Mouse (Mus musculus) heart, embryonic 15.5 days (tissue): Measurements from ENCODE around the gene Tcap. TPM values are rescaled to one million over a fixed set of nuclear protein-coding genes. Genes with fewer than 3 reads are reported as not detected.
A peak's percentile ranks its signal among the peaks of the same experiment; 100 is the strongest.

Experiments used
- ATAC-seq: fragments of 200-750 bp; cut with Nextera tagmentation; replicated peaks from 2 replicates; pipeline ENCODE4 v1.8.0; 2017; ENCODE audit warnings: low read depth, moderate TSS enrichment; ENCODE audit not compliant: insufficient number of reproducible peaks, insufficient read depth, low FRiP score
- H3K27ac ChIP-seq: fragments of 300-500 bp; sonication (generic); 2 replicates; pipeline ENCODE4 v1.5.1; 2015; ENCODE audit warnings: mild to moderate bottlenecking, inconsistent platforms
- H3K27me3 ChIP-seq: fragments of 300-500 bp; sonication (generic); 2 replicates; pipeline ENCODE4 v1.6.1; 2015; ENCODE audit warnings: inconsistent platforms
- H3K36me3 ChIP-seq: fragments of 300-500 bp; sonication (generic); 2 replicates; pipeline ENCODE4 v1.6.1; 2015; ENCODE audit warnings: mild to moderate bottlenecking, inconsistent platforms
- H3K4me1 ChIP-seq: fragments of 300-500 bp; sonication (generic); replicated peaks from 2 replicates; pipeline ENCODE4 v1.6.1; 2015; ENCODE audit warnings: inconsistent platforms
- H3K4me2 ChIP-seq: fragments of 300-500 bp; sonication (generic); 2 replicates; pipeline ENCODE4 v1.6.1; 2015; ENCODE audit warnings: inconsistent platforms, mild to moderate bottlenecking, moderate library complexity
- H3K4me3 ChIP-seq: fragments of 300-500 bp; sonication (generic); 2 replicates; pipeline ENCODE4 v1.5.1; 2015; ENCODE audit warnings: mild to moderate bottlenecking, inconsistent platforms
- H3K9ac ChIP-seq: fragments of 300-500 bp; sonication (generic); 2 replicates; pipeline ENCODE4 v1.6.1; 2015; ENCODE audit warnings: mild to moderate bottlenecking, inconsistent platforms
- H3K9me3 ChIP-seq: fragments of 300-500 bp; sonication (generic); replicated peaks from 2 replicates; pipeline ENCODE4 v1.6.1; 2016; ENCODE audit warnings: inconsistent platforms
- WGBS: fragments of 180-500 bp; shearing (Covaris S2); methylation state at CpG from one replicate; pipeline ENCODE4 v1.1.7; 2015; ENCODE audit warnings: mixed read lengths; 5-methylcytosine and 5-hydroxymethylcytosine counted together
- polyA plus RNA-seq: library from polyadenylated mRNA; unstranded; fragments of >200 nt; fragmentation: Nextera tagmentation; extraction: Ambion mirVana; gene quantifications from 2 replicates; pipeline ENCODE4 v1.2.1, GENCODE M21; 2015

Gene Tcap
- polyA plus RNA-seq, 1 experiment from 2014 or later = 158 TPM

- Histone ChIP-seq H3K9me3 (no peaks in the 10 kb centered on the region), H3K9ac (peak overlapping the region; percentile 49), H3K27ac (peak overlapping the region; percentile 89), H3K4me1 (peaks cover 57% of the 10 kb centered on the region), H3K27me3 (peaks cover 16% of the 10 kb centered on the region), H3K36me3 (no peaks in the 10 kb centered on the region), H3K4me3 (peak overlapping the region; percentile 71), H3K4me2 (peak overlapping the region; percentile 80)
- no peak for ATAC-seq
- 9% methylated on average over 13 of the region's 13 CpGs for WGBS
Observed at GRCm38 (mm10) chr11:98357396-98358160, 26.0 kb upstream of the Tcap start.

GRCm38 (mm10) chr11:98358161-98359083 lies 25.2 kb upstream of the Tcap start, which contains the start of gene Stard3:
TSS of gene Stard3 (plus strand) at chr11:98358368.
- Histone ChIP-seq H3K27ac (peak within 1 kb of the TSS; percentile 89), H3K9me3 (no peaks in the 10 kb centered on the region), H3K4me2 (peak within 1 kb of the TSS; percentile 80), H3K9ac (peak within 1 kb of the TSS; percentile 79), H3K4me3 (peak within 1 kb of the TSS; percentile 71), H3K4me1 (peaks cover 57% of the 10 kb centered on the region), H3K36me3 (no peaks in the 10 kb centered on the region), H3K27me3 (peaks cover 13% of the 10 kb centered on the region)
- under 1% methylated on average over 60 of the region's 60 CpGs for WGBS
- ATAC-seq = peak; percentile 77

GRCm38 (mm10) chr11:98360866-98361521 lies 22.6 kb upstream of the Tcap start:
- Histone ChIP-seq H3K4me3 (no peak overlapping the region), H3K4me2 (0 out of 2 replicates have a peak overlapping the region, but pooled peaks have one; percentile 13), H3K27ac (peak overlapping the region; percentile 35; the same call in 1 of the 2 replicates), H3K27me3 (no peaks in the 10 kb centered on the region), H3K36me3 (no peaks in the 10 kb centered on the region), H3K9me3 (no peaks in the 10 kb centered on the region), H3K9ac (no peak overlapping the region), H3K4me1 (peaks cover 59% of the 10 kb centered on the region)
- no peak for ATAC-seq
- 68% methylated on average over 9 of the region's 9 CpGs for WGBS

- no peak for ATAC-seq
- Histone ChIP-seq H3K27ac (no peak overlapping the region), H3K27me3 (no peaks in the 10 kb centered on the region), H3K4me1 (peaks cover 66% of the 10 kb centered on the region), H3K4me2 (no peak overlapping the region), H3K36me3 (no peaks in the 10 kb centered on the region), H3K9ac (no peak overlapping the region), H3K9me3 (no peaks in the 10 kb centered on the region), H3K4me3 (no peak overlapping the region)
- 76% methylated on average over 5 of the region's 5 CpGs for WGBS
Observed at GRCm38 (mm10) chr11:98363817-98364216, 19.8 kb upstream of the Tcap start.

GRCm38 (mm10) chr11:98364410-98364809 lies 19.2 kb upstream of the Tcap start:
- ATAC-seq = no peak
- 84% methylated on average over 5 of the region's 5 CpGs for WGBS
- H3K4me1 ChIP-seq = peaks cover 66% of the 10 kb centered on the region

GRCm38 (mm10) chr11:98366290-98366689 lies 17.3 kb upstream of the Tcap start:
- ATAC-seq = no peak
- H3K27me3 ChIP-seq = no peaks in the 10 kb centered on the region
- no peaks in the 10 kb centered on the region for H3K36me3 ChIP-seq
- H3K9me3 ChIP-seq = no peaks in the 10 kb centered on the region
- no peak overlapping the region for H3K4me3 ChIP-seq
- H3K4me1 ChIP-seq = peaks cover 58% of the 10 kb centered on the region
- 68% methylated on average over 10 of the region's 10 CpGs for WGBS
- H3K9ac ChIP-seq = no peak overlapping the region
- H3K4me2 ChIP-seq = no peak overlapping the region
- H3K27ac ChIP-seq = peak overlapping the region; percentile 88

More at GRCm38 (mm10) chr11:98364410-98364809, 19.2 kb upstream of the Tcap start:
- H3K9me3 ChIP-seq = no peaks in the 10 kb centered on the region
- H3K27ac ChIP-seq = no peak overlapping the region
- H3K4me3 ChIP-seq = no peak overlapping the region
- no peak overlapping the region for H3K9ac ChIP-seq
- H3K27me3 ChIP-seq = no peaks in the 10 kb centered on the region
- H3K4me2 ChIP-seq = no peak overlapping the region
- H3K36me3 ChIP-seq = no peaks in the 10 kb centered on the region

- peak overlapping the region; percentile 33 for H3K4me2 ChIP-seq
- peak overlapping the region; percentile 88 for H3K27ac ChIP-seq
- WGBS = 44% methylated on average over 10 of the region's 10 CpGs
- ATAC-seq = peak; percentile 9; the same call in 1 of the 2 replicates
- H3K4me3 ChIP-seq = no peak overlapping the region
- H3K36me3 ChIP-seq = no peaks in the 10 kb centered on the region
- no peaks in the 10 kb centered on the region for H3K27me3 ChIP-seq
- H3K4me1 ChIP-seq = peaks cover 59% of the 10 kb centered on the region
- no peak overlapping the region for H3K9ac ChIP-seq
- no peaks in the 10 kb centered on the region for H3K9me3 ChIP-seq
Observed at GRCm38 (mm10) chr11:98367171-98367862, 16.3 kb upstream of the Tcap start.

GRCm38 (mm10) chr11:98367863-98368186 lies 15.8 kb upstream of the Tcap start:
- no peaks in the 10 kb centered on the region for H3K36me3 ChIP-seq
- H3K4me3 ChIP-seq = no peak overlapping the region
- no peaks in the 10 kb centered on the region for H3K27me3 ChIP-seq
- H3K4me1 ChIP-seq = peaks cover 64% of the 10 kb centered on the region
- ATAC-seq = no peak; the same call in 1 of the 2 replicates
- H3K27ac ChIP-seq = peak overlapping the region; percentile 88
- H3K4me2 ChIP-seq = peak overlapping the region; percentile 33; the same call in 1 of the 2 replicates
- 51% methylated on average over 7 of the region's 7 CpGs for WGBS
- no peaks in the 10 kb centered on the region for H3K9me3 ChIP-seq
- no peak overlapping the region for H3K9ac ChIP-seq

GRCm38 (mm10) chr11:98369337-98369736 lies 14.3 kb upstream of the Tcap start:
- H3K4me3 ChIP-seq = no peak overlapping the region
- no peaks in the 10 kb centered on the region for H3K27me3 ChIP-seq
- no peak for ATAC-seq
- H3K4me2 ChIP-seq = no peak overlapping the region
- H3K4me1 ChIP-seq = peaks cover 74% of the 10 kb centered on the region
- WGBS = 59% methylated on average over 6 of the region's 6 CpGs
- no peak overlapping the region for H3K9ac ChIP-seq
- H3K9me3 ChIP-seq = no peaks in the 10 kb centered on the region
- no peaks in the 10 kb centered on the region for H3K36me3 ChIP-seq
- H3K27ac ChIP-seq = no peak overlapping the region

GRCm38 (mm10) chr11:98370588-98370987 lies 13.0 kb upstream of the Tcap start:
- ATAC-seq = no peak
- Histone ChIP-seq H3K9me3 (no peaks in the 10 kb centered on the region), H3K36me3 (peaks cover 9% of the 10 kb centered on the region; the same call in 1 of the 2 replicates), H3K4me3 (no peak overlapping the region), H3K4me1 (peaks cover 85% of the 10 kb centered on the region), H3K9ac (no peak overlapping the region), H3K27ac (no peak overlapping the region), H3K27me3 (no peaks in the 10 kb centered on the region), H3K4me2 (no peak overlapping the region)
- WGBS = 91% methylated on average over 2 of the region's 2 CpGs
